Mouse (Mus musculus) left cerebral cortex, adult 8-10 months (tissue): ENCODE measurements around the gene C3ar1. TPM values are rescaled to one million over a fixed set of nuclear protein-coding genes. Genes with fewer than 3 reads are reported as not detected.
A peak's percentile ranks its signal among the peaks of the same experiment; 100 is the strongest.

ENCODE experiments used
- DNase-seq, 2 experiments: peaks; one replicate each; pipeline ENCODE4 v3.0.0; 2022; ENCODE audit warnings: low spot score in 2 of 2
- total RNA-seq, 4 experiments: library from RNA; stranded (reverse); gene quantifications; 2 replicates each; pipeline ENCODE4 v1.2.4; 2022

The C3ar1 gene
- total RNA-seq, 4 experiments from 2014 or later = 0.78 to 6.1 (median 2.8) TPM

- DNase-seq = no peak
These were observed 27.9 kb downstream of the C3ar1 start for GRCm38 (mm10) chr6:122828086-122828485.

DNA sequence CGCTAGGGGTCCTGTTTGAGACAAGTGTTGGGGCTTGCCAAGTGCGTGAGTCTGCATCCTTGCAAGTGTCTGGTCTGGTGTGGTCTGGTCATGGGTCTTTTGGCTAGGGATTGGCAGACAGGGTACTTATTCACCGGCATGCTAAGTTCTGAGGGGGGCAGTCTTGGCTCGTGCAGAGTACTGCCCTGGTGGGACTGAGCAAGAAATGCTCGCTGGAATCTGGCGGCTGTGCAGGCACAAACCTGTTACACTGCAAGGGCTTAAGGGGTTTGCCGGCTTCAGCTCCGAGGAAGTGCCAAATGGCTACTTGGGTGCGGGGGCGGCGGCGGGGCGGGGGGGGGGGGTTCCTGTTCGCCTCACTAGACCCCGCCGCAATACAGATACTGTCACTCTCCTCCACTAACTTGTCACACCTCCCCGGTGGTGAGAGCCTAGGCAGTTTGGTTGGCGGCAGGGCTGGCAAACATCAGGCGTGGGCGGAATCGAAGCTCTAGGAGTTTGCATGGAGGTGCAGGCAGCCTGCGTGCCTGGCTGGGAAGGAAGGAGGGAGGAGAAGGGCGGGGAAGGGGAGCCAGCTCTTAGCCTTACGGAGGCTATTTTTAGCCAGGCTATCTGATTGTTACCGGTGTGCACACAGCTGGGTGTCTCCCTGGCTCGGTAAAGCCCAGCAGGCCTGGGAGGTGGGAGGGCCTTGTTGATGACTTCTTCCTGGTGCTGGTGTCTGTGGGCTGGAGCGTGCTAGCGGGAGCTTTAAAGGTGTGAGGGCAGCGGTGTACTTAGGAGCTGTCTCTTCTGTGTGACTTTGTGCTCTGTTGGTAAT, 29.8 kb downstream of the C3ar1 start:
- DNase-seq = peak; percentile 61 to 92

GRCm38 (mm10) chr6:122825166-122825565, 30.8 kb downstream of the C3ar1 start:
- DNase-seq = no peak

DNA sequence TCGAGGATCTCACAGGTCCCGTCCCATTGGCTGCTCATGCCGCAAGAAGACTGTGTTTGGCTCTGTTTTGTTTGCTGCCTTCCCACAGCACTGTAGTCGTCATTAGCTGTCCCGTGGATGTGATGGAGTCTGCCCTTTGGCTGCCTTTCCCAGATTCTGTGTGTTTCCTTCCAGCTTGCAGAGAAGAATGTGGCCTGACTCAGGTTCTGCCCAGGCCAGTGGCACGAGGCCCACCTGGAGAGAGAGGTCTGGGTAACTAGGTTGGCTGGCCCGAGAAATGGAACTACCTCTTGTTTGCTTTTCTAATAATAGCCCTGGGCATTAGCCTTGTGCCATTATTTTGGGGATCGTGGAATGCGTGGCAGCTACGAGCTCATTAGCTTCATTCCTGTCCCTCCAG, 31.9 kb downstream of the C3ar1 start:
- DNase-seq = no peak

DNA sequence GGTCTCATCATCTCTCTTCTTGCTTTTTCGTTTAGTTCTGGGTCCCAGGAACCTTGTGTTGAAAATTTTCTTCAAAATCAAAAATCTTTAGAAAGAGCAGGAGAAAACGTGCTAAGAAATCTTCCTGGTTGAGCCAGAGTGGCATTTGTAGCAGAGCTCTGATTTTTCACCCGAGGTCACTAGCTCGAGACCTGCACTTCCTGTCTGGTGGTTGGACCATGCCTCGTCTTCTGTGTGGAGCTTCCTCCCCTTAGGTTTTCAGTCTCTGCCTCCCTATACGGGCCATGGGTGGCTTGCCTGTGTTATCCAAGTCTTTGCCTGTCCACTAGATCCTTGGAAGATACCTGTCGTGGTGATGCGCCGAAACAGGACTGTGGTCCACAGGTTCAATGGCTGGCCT, 34.1 kb downstream of the C3ar1 start:
- no peak for DNase-seq

DNA sequence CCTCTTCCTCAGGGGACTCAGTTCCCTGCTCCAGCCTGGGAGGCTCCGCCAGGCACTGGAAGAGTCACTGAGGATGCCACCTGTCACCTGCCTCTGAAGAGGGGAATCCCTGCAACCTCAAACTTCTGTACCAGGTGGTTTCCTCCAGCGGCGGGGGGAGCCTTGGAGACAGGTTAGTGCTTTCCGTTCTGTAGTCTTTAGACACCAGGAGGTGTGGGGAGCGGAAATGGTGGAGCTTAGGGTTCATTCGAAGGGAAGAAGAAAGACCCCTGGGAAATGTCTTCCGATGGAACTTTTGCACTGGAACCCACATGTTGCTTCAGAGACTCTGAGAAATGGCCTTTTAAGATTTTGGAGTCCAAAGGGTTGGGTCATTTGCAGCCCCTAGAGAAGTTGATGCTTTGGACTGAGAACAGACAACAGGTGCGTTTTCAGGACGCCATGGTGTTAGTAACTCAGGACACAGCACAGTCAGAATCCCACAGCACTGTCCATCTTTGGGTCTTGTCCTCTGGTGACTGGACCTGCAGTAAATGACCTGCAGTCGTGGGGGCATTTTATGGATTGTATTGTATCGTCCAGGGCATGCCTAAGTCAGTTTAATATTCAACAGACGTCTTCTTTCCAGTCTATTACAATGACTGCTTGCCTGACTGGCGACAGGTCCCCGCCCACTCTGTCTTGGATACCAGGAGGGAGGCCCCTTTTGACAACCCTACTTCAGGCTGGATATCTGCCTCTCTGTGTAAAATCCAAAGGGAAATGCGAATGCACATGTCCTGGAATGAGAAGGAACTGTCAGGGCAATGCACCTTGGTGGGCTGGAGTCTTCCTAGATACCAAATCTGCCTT, 34.9 kb downstream of the C3ar1 start:
- DNase-seq = no peak

DNA sequence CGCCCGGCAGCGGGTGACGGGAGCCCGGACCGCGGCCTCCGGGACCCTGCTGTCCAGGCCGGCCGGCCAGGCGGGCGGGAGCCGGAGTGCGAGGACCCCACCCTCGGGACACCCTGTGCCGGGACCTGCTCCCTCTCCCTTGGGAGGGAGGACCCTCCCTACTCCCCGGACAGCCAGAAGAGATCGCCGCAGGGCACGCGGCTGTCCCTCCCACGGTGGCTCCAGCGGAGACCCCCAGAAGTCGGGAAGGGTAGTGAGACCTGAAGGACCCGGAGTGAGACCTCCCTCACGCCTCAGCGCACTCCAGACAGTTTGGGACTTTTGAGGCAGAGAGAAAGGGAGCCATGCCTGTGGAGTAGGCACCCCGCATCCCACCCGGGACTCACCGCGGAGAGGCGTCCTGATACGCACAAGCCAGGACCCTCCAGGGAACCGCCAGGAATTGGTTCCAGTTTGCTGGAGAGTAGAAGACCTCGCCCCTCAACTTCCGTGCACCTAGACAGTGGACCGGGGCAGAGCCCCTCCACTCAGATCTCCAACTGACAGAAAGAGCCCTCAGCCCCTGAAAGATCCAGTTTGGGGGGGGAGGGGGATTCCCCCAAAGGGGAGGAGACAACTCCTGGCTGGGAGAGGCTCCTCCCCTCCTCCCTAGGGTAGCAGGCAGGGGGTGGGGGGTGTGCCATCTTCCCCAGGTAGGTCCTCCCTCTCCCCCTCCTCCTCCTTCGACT, 35.7 kb downstream of the C3ar1 start:
- DNase-seq = no peak

- peak in 1 of 2 experiments; percentile 52 for DNase-seq
These were observed 36.5 kb downstream of the C3ar1 start, which contains the start of gene Foxj2 for GRCm38 (mm10) chr6:122819306-122820070. TSS of gene Foxj2 (plus strand) at chr6:122819914.

- DNase-seq = no peak
These were observed 42.3 kb downstream of the C3ar1 start for GRCm38 (mm10) chr6:122813640-122814039.

DNA sequence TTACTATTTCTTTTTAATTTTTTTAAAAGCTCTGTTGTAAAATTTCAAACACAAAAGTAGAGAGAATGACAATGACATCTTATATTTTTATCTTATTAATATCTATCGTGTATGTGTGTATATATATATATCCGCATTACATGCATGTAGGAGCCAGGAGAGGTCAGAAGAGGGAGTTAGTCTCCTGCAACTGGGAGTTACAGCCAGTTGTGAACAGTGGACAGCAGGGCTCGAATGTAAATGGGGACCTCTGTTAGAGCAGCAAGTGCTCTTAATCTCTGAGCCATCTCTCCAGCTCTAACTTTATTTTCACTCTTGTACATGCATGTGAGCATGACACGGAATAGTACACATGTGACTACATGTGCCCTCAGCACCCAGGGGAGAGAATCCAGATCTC, 43.2 kb downstream of the C3ar1 start:
- no peak for DNase-seq

DNA sequence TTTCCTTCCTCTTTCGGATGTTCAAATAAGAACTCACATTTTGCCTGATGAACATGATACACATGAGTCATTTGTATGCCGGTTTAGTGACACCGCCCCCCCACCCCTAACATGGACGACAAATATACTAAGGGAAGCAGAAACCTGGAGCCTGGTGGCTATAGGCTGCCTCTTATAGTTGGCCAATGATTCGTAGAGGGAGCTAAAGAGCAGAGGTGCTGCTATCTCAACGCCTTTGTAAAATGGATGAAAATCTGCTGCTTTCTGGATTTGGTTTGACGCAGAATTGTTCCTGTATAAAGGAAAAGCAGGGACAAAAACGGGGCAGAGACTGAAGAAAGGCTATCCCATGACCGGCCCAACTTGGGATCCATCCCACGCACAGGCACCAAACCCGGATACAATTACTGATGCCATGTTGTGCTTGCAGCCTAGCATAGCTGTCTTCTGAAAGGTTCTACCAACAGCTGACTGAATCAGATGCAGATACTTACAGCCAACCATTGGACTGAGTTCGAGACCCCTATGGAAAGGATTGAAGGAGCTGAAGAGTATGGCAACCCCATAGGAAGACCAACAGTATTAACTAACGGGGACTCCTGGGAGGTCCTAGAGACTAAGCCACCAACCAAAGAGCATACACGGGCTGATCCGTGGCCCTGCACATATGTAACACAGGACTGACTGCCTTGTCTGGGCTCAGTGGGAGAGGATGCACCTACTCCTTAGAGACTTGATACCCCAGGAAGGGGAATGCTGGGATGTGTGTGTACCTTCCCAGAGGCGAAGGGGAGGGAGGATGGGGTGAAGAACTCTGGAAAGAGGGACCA, 44.0 kb downstream of the C3ar1 start:
- no peak for DNase-seq

- DNase-seq = peak; percentile 84 to 92
These were observed 44.7 kb downstream of the C3ar1 start for GRCm38 (mm10) chr6:122811280-122811652.

GRCm38 (mm10) chr6:122810615-122811279, 45.2 kb downstream of the C3ar1 start:
- peak; percentile 85 to 99 for DNase-seq

GRCm38 (mm10) chr6:122810022-122810614, 45.8 kb downstream of the C3ar1 start:
- DNase-seq = no peak

DNA sequence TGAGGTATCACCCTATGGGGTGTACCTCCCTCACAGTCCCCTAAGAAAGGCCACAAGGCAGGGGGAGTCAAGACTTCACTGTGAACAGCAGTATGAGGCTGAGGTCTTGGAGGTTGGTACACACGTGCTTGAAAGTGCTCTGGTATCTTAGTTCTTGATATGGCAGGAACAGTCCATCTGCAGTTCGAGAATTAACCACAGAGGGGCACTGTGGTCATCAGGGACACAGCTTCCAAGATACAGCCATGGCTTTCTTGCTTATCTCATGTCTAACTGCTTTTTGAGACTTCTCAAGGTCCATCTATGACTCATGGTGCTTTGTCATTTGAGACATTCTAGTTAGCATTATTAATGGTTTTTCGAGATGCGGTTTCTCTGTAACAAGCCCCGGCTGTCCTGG, 51.5 kb downstream of the C3ar1 start:
- DNase-seq = peak; percentile 56 to 62

DNA sequence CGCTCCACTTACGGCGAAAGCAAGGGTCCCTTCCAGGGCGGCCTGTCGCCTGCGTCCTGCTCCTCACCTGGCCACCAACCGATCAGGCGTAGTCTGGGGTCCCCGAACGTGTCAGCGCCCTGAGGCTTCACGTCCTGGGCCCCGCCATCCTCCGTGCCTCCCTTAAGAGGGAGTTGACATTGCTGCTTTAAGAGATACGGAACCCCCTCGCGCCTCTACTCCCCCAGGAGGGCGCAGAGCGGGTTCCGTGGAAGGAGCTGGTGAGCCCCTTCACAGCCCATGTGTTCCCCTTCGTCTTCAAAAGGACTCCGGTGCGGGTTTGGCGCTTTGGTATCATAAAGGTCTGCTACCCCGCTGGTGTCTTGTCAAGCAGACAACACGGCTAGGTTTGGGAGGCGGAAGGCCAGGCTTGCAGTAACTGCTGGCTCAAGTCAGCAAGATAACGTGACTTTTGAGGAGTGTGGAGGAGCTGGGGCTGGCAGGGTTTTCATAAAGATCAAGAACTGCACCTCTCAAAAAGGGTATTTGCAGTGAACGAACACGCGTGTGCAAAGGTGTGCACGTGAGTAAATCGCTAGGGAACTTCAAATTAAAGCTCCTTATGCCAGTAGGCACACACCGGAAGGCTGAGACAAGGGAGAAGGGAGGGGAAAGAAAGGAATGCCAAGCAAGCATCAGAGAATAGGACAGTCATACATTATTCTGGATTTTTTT, 54.0 kb downstream of the C3ar1 start:
- peak in 1 of 2 experiments; percentile 55 for DNase-seq

- peak; percentile 46 to 54 for DNase-seq
These were observed 54.6 kb downstream of the C3ar1 start, which contains the start of gene Slc2a3 for GRCm38 (mm10) chr6:122801301-122801800. TSS of gene Slc2a3 (minus strand) at chr6:122801640.

DNA sequence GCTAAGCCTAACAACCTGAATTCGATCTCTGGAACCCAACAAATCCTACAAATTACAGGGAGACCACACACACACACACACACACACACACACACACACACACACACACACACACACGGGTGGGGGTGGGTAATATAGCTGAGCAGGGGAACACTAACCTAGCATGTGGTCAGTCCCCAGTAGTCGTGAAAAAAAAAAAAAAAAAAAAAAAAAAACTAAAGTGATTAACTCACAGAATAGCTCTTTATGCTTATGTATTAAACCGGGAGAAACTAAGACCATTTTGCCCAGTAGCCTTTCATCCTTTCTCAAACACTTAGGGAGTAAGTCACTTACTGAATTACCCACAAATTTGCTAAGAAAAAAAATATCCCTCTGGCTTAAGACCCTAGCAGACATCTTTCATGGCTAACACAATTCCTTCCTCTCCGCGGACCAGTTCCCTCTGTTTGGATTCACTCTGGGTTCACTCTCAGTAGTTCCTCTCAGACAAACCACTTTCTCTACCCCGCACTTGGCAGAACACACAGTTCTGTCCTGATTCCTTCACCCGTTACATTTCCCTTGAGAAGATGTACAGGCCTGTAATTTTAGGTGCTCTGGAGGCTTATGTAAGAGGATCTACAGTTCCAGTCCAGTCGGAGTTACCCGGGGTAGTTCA, 55.2 kb downstream of the C3ar1 start:
- no peak for DNase-seq
